In the genomic region with DNA sequence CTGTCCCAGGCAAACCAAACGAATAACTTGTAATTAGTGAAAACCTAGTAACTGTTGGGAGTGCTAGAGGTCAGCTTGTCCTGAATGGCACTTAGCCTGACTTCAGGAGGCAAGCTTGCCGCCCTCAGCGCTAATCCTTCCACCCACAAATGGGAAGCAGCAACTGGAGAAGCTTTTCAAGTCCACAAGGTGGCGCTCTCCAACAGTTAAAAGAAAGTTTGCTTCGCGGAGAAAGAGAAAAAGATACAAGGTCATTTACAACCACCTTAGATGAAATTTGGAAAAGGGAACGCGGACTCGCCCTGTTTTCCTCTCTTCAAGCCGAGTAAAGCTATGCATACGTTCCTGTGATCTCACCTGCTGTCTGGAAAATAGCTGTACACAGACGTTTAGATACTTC, we compare ENCODE assay signal across 8 mouse cellular contexts. TPM values are rescaled to one million over a fixed set of nuclear protein-coding genes. Genes with fewer than 3 reads are reported as not detected.
A peak's percentile ranks its signal among the peaks of the same experiment; 100 is the strongest.
DNase-seq lines count a peak whose midpoint lies in the region; ATAC-seq lines count a peak whose summit lies in the region.

No protein-coding gene starts in this region.

- 8% methylated on average over 12 of the region's 12 CpGs for WGBS in forebrain, embryonic 13.5 days

- H3K27ac ChIP-seq in forebrain, embryonic 13.5 days: no peak overlapping the region

- H3K9me3 ChIP-seq in forebrain, embryonic 13.5 days (replicated peaks): no peaks in the 10 kb centered on the region

- ATAC-seq in forebrain, embryonic 13.5 days: peak; percentile 48; the same call in 1 of the 2 replicates

- no peaks in the 10 kb centered on the region for H3K4me1 ChIP-seq in forebrain, embryonic 13.5 days

- H3K4me3 ChIP-seq in forebrain, embryonic 13.5 days: no peak overlapping the region

- H3K4me2 ChIP-seq in forebrain, embryonic 13.5 days: no peak overlapping the region

- no peaks in the 10 kb centered on the region for H3K36me3 ChIP-seq in forebrain, embryonic 13.5 days (ENCODE audit: poor library complexity, severe bottlenecking)

- peak; percentile 71 for DNase-seq in NIH3T3 (ENCODE audit: low read depth)
- DNase-seq in c-Kit-positive CD71-positive TER-119-negative erythroid progenitor cells, embryonic 14.5 days (ENCODE audit: low read depth): peak; percentile 27
- DNase-seq in heart, postnatal 4 days: peak; percentile 70
- peak; percentile 71 to 74 for DNase-seq in layer of hippocampus, postnatal 10 days (ENCODE audit: low spot score in 2 of 2)
- peak; percentile 29 to 67 for DNase-seq in lung, postnatal 4 days
- peak; percentile 62 for DNase-seq in right cerebral cortex, postnatal 14 days
- no peak for DNase-seq in natural killer cell, adult 2 months (ENCODE audit: low spot score in 2 of 2)

- H3K9ac ChIP-seq in forebrain, embryonic 13.5 days: no peak overlapping the region

- H3K27me3 ChIP-seq in forebrain, embryonic 13.5 days: no peaks in the 10 kb centered on the region

RNA-seq across cellular contexts. Expression of a gene that starts 2.3 kb away (rescaled TPM):
- polyA plus RNA-seq in forebrain, embryonic 13.5 days (2015; fragmentation: Nextera tagmentation; extraction: Ambion mirVana): 0.09 TPM in 1 of 2 replicates, not detected in the other
- total RNA-seq in heart, postnatal 4 days (2021): not detected
- total RNA-seq in layer of hippocampus, postnatal 10 days (2021): under 1 TPM; 0.27 to 0.69 TPM

Comparison
In these comparisons a context has a peak if more than half of its experiments do, and no peak if none do; other contexts are left out.
1. DNase-seq: peak in NIH3T3 (single experiment), c-Kit-positive CD71-positive TER-119-negative erythroid progenitor cells, embryonic 14.5 days (single experiment), heart, postnatal 4 days (single experiment), layer of hippocampus, postnatal 10 days (2 of 2), lung, postnatal 4 days (2 of 2) and right cerebral cortex, postnatal 14 days (single experiment); none in natural killer cell, adult 2 months (0 of 2).